Mouse (Mus musculus) cortical plate, adult 2 months (tissue): Measurements from ENCODE around the gene Ajap1.

Experiments used
- CTCF ChIP-seq: fragments of 200-500 bp; IDR thresholded peaks from 2 replicates; pipeline ENCODE4 v1.5.1; 2011; ENCODE audit warnings: mild to moderate bottlenecking, control low read depth, low read length; ENCODE audit not compliant: insufficient read depth; ENCODE audit errors: extremely low read depth
- POLR2A ChIP-seq: fragments of 200-500 bp; IDR thresholded peaks from 2 replicates; pipeline ENCODE4 v1.6.1; 2011; ENCODE audit warnings: mild to moderate bottlenecking, low read length, control low read depth; ENCODE audit not compliant: insufficient read depth; ENCODE audit errors: extremely low read depth

GRCm38 (mm10) chr4:153492444-153492843 is 9.8 kb upstream of the Ajap1 start:
- TF ChIP-seq CTCF = no peak
- no peak for TF ChIP-seq POLR2A
